Mouse (Mus musculus) hindbrain, embryonic 11.5 days (tissue): ENCODE measurements at regions not wholly inside any gene's neighbourhood (a gene's known extent, or its start where the extent isn't known, plus 50 kb on each side); places are given as distances from the start of the nearest gene placed in this dataset.

ENCODE experiments used
- ATAC-seq: fragments of 200-750 bp; cut with Nextera tagmentation; 2 replicates; pipeline ENCODE4 v1.8.0; 2017; ENCODE audit warnings: mild to moderate bottlenecking, moderate TSS enrichment, moderate library complexity; ENCODE audit not compliant: low FRiP score
- DNase-seq: peaks from one replicate; pipeline ENCODE4 v3.0.0-alpha.2; 2015; ENCODE audit warnings: low spot score
- H3K27ac ChIP-seq: fragments of 300-500 bp; sonication (generic); 2 replicates; pipeline ENCODE4 v1.5.1; 2014; ENCODE audit warnings: mild to moderate bottlenecking, low read depth, low read length
- H3K27me3 ChIP-seq: fragments of 300-500 bp; sonication (generic); 2 replicates; pipeline ENCODE4 v1.6.1; 2014; ENCODE audit warnings: mild to moderate bottlenecking, low read length, moderate library complexity, mixed read lengths; ENCODE audit not compliant: control insufficient read depth, insufficient read depth
- H3K36me3 ChIP-seq: fragments of 300-500 bp; sonication (generic); 2 replicates; pipeline ENCODE4 v1.6.1; 2014; ENCODE audit warnings: mild to moderate bottlenecking, low read length, moderate library complexity, mixed read lengths; ENCODE audit not compliant: control insufficient read depth, insufficient read depth
- H3K4me1 ChIP-seq: fragments of 300-500 bp; sonication (generic); replicated peaks from 2 replicates; pipeline ENCODE4 v1.6.1; 2014; ENCODE audit warnings: low read length, mixed read lengths; ENCODE audit not compliant: control insufficient read depth, insufficient read depth
- H3K4me2 ChIP-seq: fragments of 300-500 bp; sonication (generic); replicated peaks from 2 replicates; pipeline ENCODE4 v1.6.1; 2014; ENCODE audit warnings: mild to moderate bottlenecking, low read depth, low read length
- H3K4me3 ChIP-seq: fragments of 300-500 bp; sonication (generic); 2 replicates; pipeline ENCODE4 v1.5.1; 2014; ENCODE audit warnings: low read depth, low read length
- H3K9ac ChIP-seq: fragments of 300-500 bp; sonication (generic); 2 replicates; pipeline ENCODE4 v1.6.1; 2014; ENCODE audit warnings: low read depth, low read length
- H3K9me3 ChIP-seq: fragments of 300-500 bp; sonication (generic); 2 replicates; pipeline ENCODE4 v1.6.1; 2016; ENCODE audit warnings: low read length; ENCODE audit not compliant: control insufficient read depth
- WGBS: fragments of 180-500 bp; shearing (Covaris S2); extraction: QIAGEN DNeasy Blood & Tissue Kit; methylation state at CpG from one replicate; pipeline ENCODE4 v1.1.7; 2014; 5-methylcytosine and 5-hydroxymethylcytosine counted together

GRCm38 (mm10) chr4:10197245-10197943, 676.9 kb upstream of the 2610301B20Rik start:
- WGBS = 100% methylated on average over 1 of the region's 1 CpGs
- Histone ChIP-seq H3K4me3 (no peak overlapping the region), H3K4me1 (no peaks in the 10 kb centered on the region), H3K27me3 (no peaks in the 10 kb centered on the region), H3K27ac (no peak overlapping the region), H3K36me3 (no peaks in the 10 kb centered on the region), H3K9ac (no peak overlapping the region), H3K4me2 (no peak overlapping the region), H3K9me3 (no peaks in the 10 kb centered on the region)
- DNase-seq = no peak
- ATAC-seq = no peak

GRCm38 (mm10) chr4:10201835-10202234, 672.5 kb upstream of the 2610301B20Rik start:
- Histone ChIP-seq H3K9me3 (no peaks in the 10 kb centered on the region), H3K27me3 (no peaks in the 10 kb centered on the region), H3K9ac (no peak overlapping the region), H3K4me3 (no peak overlapping the region), H3K36me3 (no peaks in the 10 kb centered on the region), H3K4me1 (no peaks in the 10 kb centered on the region), H3K4me2 (no peak overlapping the region), H3K27ac (no peak overlapping the region)
- WGBS = 53% methylated on average over 3 of the region's 3 CpGs
- DNase-seq (no peak), ATAC-seq (no peak)

GRCm38 (mm10) chr4:10204224-10204623, 670.1 kb upstream of the 2610301B20Rik start:
- no peak for ATAC-seq

GRCm38 (mm10) chr4:10209324-10209923, 664.9 kb upstream of the 2610301B20Rik start:
- Histone ChIP-seq H3K4me2 (no peak overlapping the region), H3K4me3 (no peak overlapping the region), H3K36me3 (no peaks in the 10 kb centered on the region), H3K4me1 (no peaks in the 10 kb centered on the region), H3K9ac (no peak overlapping the region), H3K27me3 (no peaks in the 10 kb centered on the region), H3K27ac (no peak overlapping the region), H3K9me3 (no peaks in the 10 kb centered on the region)
- WGBS = 73% methylated on average over 4 of the region's 4 CpGs
- DNase-seq = no peak
- no peak for ATAC-seq

More at GRCm38 (mm10) chr4:10204224-10204623, 670.1 kb upstream of the 2610301B20Rik start:
- WGBS = 89% methylated on average over 1 of the region's 1 CpGs
- Histone ChIP-seq H3K9me3 (no peaks in the 10 kb centered on the region), H3K36me3 (no peaks in the 10 kb centered on the region), H3K4me3 (no peak overlapping the region), H3K4me1 (no peaks in the 10 kb centered on the region), H3K4me2 (no peak overlapping the region), H3K9ac (no peak overlapping the region), H3K27ac (no peak overlapping the region), H3K27me3 (no peaks in the 10 kb centered on the region)
- peak; percentile 10 for DNase-seq

- H3K9me3 ChIP-seq = no peaks in the 10 kb centered on the region
- H3K36me3 ChIP-seq = no peaks in the 10 kb centered on the region
- H3K27me3 ChIP-seq = no peaks in the 10 kb centered on the region
- H3K4me1 ChIP-seq = no peaks in the 10 kb centered on the region
- ATAC-seq (no peak), DNase-seq (no peak)
- WGBS = 84% methylated on average over 4 of the region's 4 CpGs
- H3K4me2 ChIP-seq = no peak overlapping the region
- H3K9ac ChIP-seq = no peak overlapping the region
- H3K27ac ChIP-seq = no peak overlapping the region
- no peak overlapping the region for H3K4me3 ChIP-seq
Observed at GRCm38 (mm10) chr4:10211303-10211702, 663.0 kb upstream of the 2610301B20Rik start.

- Histone ChIP-seq H3K4me1 (no peaks in the 10 kb centered on the region), H3K9me3 (no peaks in the 10 kb centered on the region), H3K36me3 (no peaks in the 10 kb centered on the region), H3K4me3 (no peak overlapping the region), H3K27me3 (no peaks in the 10 kb centered on the region), H3K9ac (no peak overlapping the region), H3K4me2 (no peak overlapping the region), H3K27ac (no peak overlapping the region)
- WGBS = 89% methylated on average over 5 of the region's 5 CpGs
- DNase-seq (no peak), ATAC-seq (no peak)
Observed at GRCm38 (mm10) chr4:10235324-10235723, 639.0 kb upstream of the 2610301B20Rik start.

- no peaks in the 10 kb centered on the region for H3K9me3 ChIP-seq
- H3K4me1 ChIP-seq = no peaks in the 10 kb centered on the region
- ATAC-seq = no peak
- no peak overlapping the region for H3K4me3 ChIP-seq
- WGBS = 90% methylated on average over 4 of the region's 4 CpGs
- no peak for DNase-seq
- no peaks in the 10 kb centered on the region for H3K27me3 ChIP-seq
- no peaks in the 10 kb centered on the region for H3K36me3 ChIP-seq
- H3K4me2 ChIP-seq = no peak overlapping the region
- no peak overlapping the region for H3K9ac ChIP-seq
- no peak overlapping the region for H3K27ac ChIP-seq
Observed at GRCm38 (mm10) chr4:10242117-10242516, 632.2 kb upstream of the 2610301B20Rik start.

- no peak for ATAC-seq
Observed at GRCm38 (mm10) chr4:10242909-10243308, 631.4 kb upstream of the 2610301B20Rik start.

More at GRCm38 (mm10) chr4:10242909-10243308, 631.4 kb upstream of the 2610301B20Rik start:
- H3K9me3 ChIP-seq = no peaks in the 10 kb centered on the region
- WGBS = 74% methylated on average over 2 of the region's 2 CpGs
- no peaks in the 10 kb centered on the region for H3K4me1 ChIP-seq
- DNase-seq = no peak
- H3K27ac ChIP-seq = no peak overlapping the region
- no peaks in the 10 kb centered on the region for H3K27me3 ChIP-seq
- no peaks in the 10 kb centered on the region for H3K36me3 ChIP-seq
- no peak overlapping the region for H3K9ac ChIP-seq
- no peak overlapping the region for H3K4me2 ChIP-seq
- H3K4me3 ChIP-seq = no peak overlapping the region
